Mouse (Mus musculus) cerebellum, adult 2 months (tissue): ENCODE measurements around the gene Ulk4. TPM values are rescaled to one million over a fixed set of nuclear protein-coding genes. Genes with fewer than 3 reads are reported as not detected.
"Not testable (repeated sequence)": the region's sequence is repeated elsewhere in the genome, so short reads cannot be mapped to it uniquely, and the experiment has no call there.

Experiments
- DNase-seq, 2 experiments: peaks; one replicate each; pipeline ENCODE4 v3.0.0; 2021
- H3K27ac ChIP-seq: fragments of 200-500 bp; 2 replicates; pipeline ENCODE4 v1.5.1; 2012; ENCODE audit warnings: low read length, control low read depth, inconsistent platforms; ENCODE audit not compliant: insufficient read depth
- H3K27me3 ChIP-seq: fragments of 200-500 bp; 2 replicates; pipeline ENCODE4 v1.6.1; 2012; ENCODE audit warnings: inconsistent platforms, mild to moderate bottlenecking, low read length, moderate library complexity; ENCODE audit not compliant: control insufficient read depth, insufficient read depth
- H3K4me1 ChIP-seq: fragments of 200-500 bp; 2 replicates; pipeline ENCODE4 v1.6.1; 2011; ENCODE audit warnings: low read length; ENCODE audit not compliant: control insufficient read depth, insufficient read depth
- H3K4me3 ChIP-seq: fragments of 200-500 bp; replicated peaks from 2 replicates; pipeline ENCODE3; 2011; ENCODE audit warnings: mild to moderate bottlenecking, low read depth, low read length, control low read depth; ENCODE audit not compliant: insufficient read depth
- CTCF ChIP-seq: fragments of 200-500 bp; IDR thresholded peaks from 2 replicates; pipeline ENCODE4 v1.5.1; 2011; ENCODE audit warnings: low read depth, mild to moderate bottlenecking, control low read depth, low read length, moderate library complexity, borderline replicate concordance; ENCODE audit not compliant: insufficient read depth
- POLR2A ChIP-seq: fragments of 200-500 bp; IDR thresholded peaks from 2 replicates; pipeline ENCODE4 v1.6.1; 2011; ENCODE audit warnings: low read length, control low read depth, borderline replicate concordance; ENCODE audit not compliant: insufficient read depth
- WGBS: fragments of 180-500 bp; shearing (Covaris S2); methylation state at CpG from one replicate; pipeline ENCODE4 v1.1.7; 2018; 5-methylcytosine and 5-hydroxymethylcytosine counted together
- polyA plus RNA-seq: library from polyadenylated mRNA; depleted of rRNA; stranded (reverse); fragments of >200 nt; gene quantifications from 2 replicates; pipeline ENCODE4 v1.2.3, GENCODE M21; 2012

Gene Ulk4
- polyA plus RNA-seq, 1 experiment = 2.1 TPM

DNA sequence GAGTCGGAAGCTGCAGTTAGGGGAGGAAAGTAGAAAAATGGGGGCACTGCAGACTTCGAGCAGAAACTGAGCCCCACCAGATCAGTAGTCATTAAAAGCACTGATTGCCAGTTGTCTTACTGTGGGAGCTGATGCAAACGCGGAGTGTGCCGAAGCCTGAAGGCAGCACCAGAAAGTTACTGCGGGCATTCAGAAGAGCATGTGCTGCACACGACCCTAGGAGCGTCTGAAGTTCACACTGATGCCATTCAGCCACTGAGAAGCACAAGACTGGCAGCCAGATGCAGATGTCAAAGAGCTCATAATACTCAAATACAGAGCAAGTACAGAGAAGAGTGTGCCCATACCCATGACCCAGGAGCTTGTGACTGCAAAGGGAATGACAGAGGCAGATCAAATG is 216.7 kb downstream of the Ulk4 start:
- Histone ChIP-seq H3K4me3 (no peak overlapping the region), H3K27ac (no peak overlapping the region), H3K27me3 (no peaks in the 10 kb centered on the region), H3K4me1 (no peaks in the 10 kb centered on the region)
- 84% methylated on average over 8 of the region's 8 CpGs for WGBS
- peak in 1 of 2 experiments; percentile 0 for DNase-seq
- TF ChIP-seq POLR2A (no peak), CTCF (no peak)

DNA sequence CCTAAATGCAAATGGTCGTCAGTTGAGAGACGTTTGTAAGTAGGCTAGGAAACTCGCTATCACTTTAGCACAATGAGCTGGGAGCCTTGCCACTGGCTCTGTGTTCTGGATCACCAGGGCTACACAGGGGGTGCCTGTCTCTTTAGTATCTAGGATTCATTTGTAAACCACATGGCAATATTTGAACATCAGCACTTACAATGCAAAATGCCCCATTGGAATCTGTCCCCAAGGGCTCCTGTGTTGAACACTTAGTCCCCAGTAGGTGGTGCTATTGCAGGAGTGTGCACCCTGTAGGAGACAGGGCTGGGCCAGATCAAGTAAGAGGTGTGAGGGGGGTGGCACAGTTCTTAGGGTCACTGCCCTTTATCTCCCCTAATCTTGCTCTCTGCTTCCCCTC is 217.7 kb downstream of the Ulk4 start:
- no peaks in the 10 kb centered on the region for H3K27me3 ChIP-seq
- TF ChIP-seq CTCF = peak; percentile 54; the same call in 1 of the 2 replicates
- TF ChIP-seq POLR2A = no peak
- WGBS = 93% methylated on average over 3 of the region's 3 CpGs
- H3K4me3 ChIP-seq = no peak overlapping the region
- H3K27ac ChIP-seq = no peak overlapping the region
- H3K4me1 ChIP-seq = no peaks in the 10 kb centered on the region
- DNase-seq = no peak

DNA sequence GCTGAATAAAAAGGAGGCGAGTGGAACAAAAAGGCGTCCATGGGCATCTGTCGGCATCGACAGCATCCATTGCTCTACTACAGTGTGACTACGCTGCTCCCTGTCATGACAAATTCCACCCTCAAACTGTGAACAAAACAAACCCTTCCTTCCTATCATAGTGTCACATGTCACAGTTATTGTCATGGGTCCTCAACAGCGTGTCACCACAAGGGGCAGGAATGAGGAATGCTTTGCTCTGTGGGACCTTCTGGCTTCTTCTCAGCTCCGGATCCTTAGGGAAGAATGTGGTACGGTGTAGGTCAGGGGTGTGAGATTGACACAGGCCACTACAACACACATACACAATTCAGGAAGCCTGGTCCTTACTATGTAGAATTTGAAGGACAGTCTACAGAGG is 218.5 kb downstream of the Ulk4 start:
- H3K27ac ChIP-seq = no peak overlapping the region
- H3K4me1 ChIP-seq = no peaks in the 10 kb centered on the region
- no peaks in the 10 kb centered on the region for H3K27me3 ChIP-seq
- no peak for DNase-seq
- 92% methylated on average over 8 of the region's 8 CpGs for WGBS
- H3K4me3 ChIP-seq = no peak overlapping the region
- TF ChIP-seq CTCF (no peak), POLR2A (no peak)

DNA sequence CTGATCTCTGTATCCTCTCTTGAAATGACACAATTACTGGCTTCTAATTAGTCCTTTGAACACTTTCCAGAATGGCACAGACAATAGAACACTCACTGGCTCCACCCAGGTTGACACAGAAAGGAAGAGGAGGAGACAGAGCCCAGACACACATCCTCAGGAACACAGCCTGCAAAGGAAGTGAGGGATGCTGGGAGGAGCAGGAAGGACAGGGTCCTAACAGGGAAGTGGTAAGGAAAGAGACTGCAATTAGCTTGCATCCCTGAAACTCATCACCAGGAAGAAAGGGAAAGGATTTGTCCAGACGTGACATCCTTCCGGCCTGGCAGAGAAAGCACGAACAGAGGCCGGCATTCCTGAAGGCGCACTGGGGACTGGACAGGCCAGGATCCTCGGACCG is 218.9 kb downstream of the Ulk4 start:
- H3K4me3 ChIP-seq = no peak overlapping the region
- peak in 1 of 2 experiments; percentile 4 for DNase-seq
- 88% methylated on average over 7 of the region's 7 CpGs for WGBS
- TF ChIP-seq CTCF (no peak), POLR2A (no peak)
- no peak overlapping the region for H3K27ac ChIP-seq
- H3K4me1 ChIP-seq = no peaks in the 10 kb centered on the region
- no peaks in the 10 kb centered on the region for H3K27me3 ChIP-seq

DNA sequence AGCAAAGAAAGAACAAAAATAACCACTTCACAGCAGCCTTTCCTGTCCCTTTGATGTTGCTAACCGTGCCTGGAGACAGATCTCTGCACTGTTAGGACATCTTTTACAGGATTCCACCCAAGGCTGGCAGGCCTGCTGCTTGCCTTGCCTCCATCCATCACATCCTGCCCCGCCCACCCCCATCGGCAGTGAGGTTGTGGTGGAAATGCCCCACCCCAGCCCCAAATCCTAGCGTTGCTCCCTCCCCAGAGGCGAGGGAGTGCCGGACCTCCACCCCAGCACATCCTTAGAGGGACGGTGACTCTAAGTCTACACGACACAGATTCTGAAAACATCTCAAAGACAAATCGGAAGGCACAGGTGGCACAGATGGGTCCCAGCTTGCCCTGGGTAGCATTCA is 219.6 kb downstream of the Ulk4 start:
- no peak for TF ChIP-seq CTCF
- no peak for TF ChIP-seq POLR2A
- WGBS = 64% methylated on average over 9 of the region's 9 CpGs
- Histone ChIP-seq H3K4me3 (no peak overlapping the region), H3K4me1 (no peaks in the 10 kb centered on the region), H3K27me3 (no peaks in the 10 kb centered on the region), H3K27ac (no peak overlapping the region)
- DNase-seq = no peak

DNA sequence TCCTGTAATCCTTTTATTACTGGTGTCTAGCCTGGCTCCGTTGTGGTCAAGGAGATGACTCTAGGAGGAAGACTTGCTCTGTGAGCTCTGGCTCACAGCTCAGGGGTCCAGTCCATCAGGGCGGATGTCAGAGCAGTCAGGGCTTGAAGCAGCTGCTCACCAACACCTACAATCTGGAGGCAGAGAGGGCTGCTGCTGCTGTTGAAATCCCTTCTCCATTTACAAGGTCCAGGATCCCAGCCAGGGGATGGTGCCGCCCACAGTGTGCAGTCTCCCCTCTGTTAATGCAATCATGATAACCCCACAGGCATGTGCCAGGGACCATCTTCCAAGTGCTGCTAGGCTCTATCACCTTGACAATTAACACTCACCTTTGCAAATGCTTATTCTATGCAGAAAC is 220.5 kb downstream of the Ulk4 start:
- Histone ChIP-seq H3K4me1 (no peaks in the 10 kb centered on the region), H3K27me3 (no peaks in the 10 kb centered on the region), H3K27ac (no peak overlapping the region), H3K4me3 (no peak overlapping the region)
- WGBS = 98% methylated on average over 3 of the region's 3 CpGs
- no peak for DNase-seq
- TF ChIP-seq POLR2A = no peak
- TF ChIP-seq CTCF = no peak

DNA sequence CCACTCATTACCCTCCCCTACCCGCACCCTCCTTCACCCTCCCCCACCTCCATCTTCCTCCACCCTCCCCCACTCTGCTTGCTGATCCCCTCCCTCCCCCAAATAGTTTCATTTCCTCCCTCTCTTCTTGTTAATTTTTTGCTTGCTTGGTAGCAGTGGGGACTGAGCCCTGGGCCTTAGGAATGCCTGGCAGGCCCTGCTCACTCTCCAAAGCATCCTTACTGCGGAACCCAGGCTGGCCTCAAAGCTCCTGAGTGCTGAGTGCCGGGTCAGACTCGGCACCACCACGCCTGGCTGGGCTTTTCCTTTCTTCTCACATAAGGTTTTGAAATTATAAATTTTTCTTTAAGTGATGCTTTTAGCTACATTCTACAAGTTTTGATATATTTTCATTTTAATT is 221.0 kb downstream of the Ulk4 start:
- H3K4me3 ChIP-seq = no peak overlapping the region
- no peak overlapping the region for H3K27ac ChIP-seq
- TF ChIP-seq POLR2A (no peak), CTCF (no peak)
- no peaks in the 10 kb centered on the region; the same call in 1 of the 2 replicates for H3K27me3 ChIP-seq
- WGBS = 95% methylated on average over 5 of the region's 5 CpGs
- H3K4me1 ChIP-seq = no peaks in the 10 kb centered on the region
- no peak for DNase-seq

DNA sequence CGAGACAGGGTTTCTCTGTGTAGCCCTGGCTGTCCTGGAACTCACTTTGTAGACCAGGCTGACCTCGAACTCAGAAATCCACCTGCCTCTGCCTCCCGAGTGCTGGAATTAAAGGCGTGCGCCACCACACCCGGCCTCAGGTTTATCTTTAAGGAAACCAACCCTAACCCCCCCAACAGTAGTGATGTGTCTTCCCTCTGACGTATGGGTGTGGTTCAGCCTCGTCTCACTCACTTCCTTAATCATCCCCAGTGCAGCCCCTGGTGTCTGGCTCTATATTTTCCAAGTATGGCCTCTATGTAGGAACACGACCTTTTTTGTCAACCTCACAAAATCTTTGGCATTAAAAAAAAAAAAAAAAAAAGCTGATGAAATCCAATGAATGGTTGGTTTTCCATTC is 231.3 kb downstream of the Ulk4 start:
- not testable (repeated sequence) for H3K4me3 ChIP-seq

DNA sequence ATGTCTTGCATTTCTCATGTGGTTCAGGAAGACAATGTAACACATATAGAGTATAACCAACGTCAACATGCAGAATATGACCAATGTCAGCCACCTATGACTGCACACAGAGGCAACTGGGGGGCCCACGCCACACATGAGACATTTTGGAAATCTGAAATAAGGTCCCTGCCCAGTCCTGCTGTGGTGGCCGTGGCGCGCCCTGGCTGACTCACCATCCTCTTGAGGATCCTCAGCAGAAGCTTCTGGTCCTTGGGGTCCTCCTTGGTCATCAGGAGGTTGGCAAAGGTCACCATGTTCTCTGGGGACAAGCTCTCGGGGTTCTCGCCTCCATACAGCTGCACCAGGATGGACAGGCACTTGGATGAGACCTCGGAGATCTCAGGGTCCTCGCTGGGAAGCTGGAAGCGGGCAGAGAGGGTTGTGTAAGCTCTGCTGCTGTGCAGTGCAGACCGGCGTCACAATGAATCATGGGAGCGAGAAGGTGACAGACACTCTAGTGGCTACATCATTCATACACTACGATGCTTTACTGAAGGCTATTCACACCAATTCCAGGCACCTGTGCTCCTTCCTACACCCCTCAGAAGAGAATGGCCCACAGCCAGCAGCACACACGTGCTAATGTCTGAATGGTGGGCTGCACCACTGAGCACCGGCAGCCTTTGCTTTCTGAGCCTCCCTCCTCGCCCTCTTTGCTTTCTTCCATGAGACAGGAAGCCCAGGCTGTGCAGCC is 232.4 kb downstream of the Ulk4 start:
- no peak for DNase-seq
- Histone ChIP-seq H3K4me3 (no peak overlapping the region), H3K27me3 (no peaks in the 10 kb centered on the region), H3K27ac (no peak overlapping the region), H3K4me1 (peaks cover 11% of the 10 kb centered on the region)
- 76% methylated on average over 17 of the region's 17 CpGs for WGBS
- no peak for TF ChIP-seq CTCF
- TF ChIP-seq POLR2A = no peak

More for the DNA sequence above, 231.3 kb downstream of the Ulk4 start:
- not testable (repeated sequence) for H3K27ac ChIP-seq, DNase-seq, H3K27me3 ChIP-seq
- 94% methylated on average over 9 of the region's 9 CpGs for WGBS
- peaks cover 11% of the 10 kb centered on the region for H3K4me1 ChIP-seq
